Mouse (Mus musculus): Measurements from ENCODE around the gene Rbm4. TPM values are rescaled to one million over a fixed set of nuclear protein-coding genes. Genes with fewer than 3 reads are reported as not detected.
A peak's percentile ranks its signal among the peaks of the same experiment; 100 is the strongest.

Gene Rbm4
- polyA plus RNA-seq, 1 experiment from 2014 or later = 92.9 TPM

DNA sequence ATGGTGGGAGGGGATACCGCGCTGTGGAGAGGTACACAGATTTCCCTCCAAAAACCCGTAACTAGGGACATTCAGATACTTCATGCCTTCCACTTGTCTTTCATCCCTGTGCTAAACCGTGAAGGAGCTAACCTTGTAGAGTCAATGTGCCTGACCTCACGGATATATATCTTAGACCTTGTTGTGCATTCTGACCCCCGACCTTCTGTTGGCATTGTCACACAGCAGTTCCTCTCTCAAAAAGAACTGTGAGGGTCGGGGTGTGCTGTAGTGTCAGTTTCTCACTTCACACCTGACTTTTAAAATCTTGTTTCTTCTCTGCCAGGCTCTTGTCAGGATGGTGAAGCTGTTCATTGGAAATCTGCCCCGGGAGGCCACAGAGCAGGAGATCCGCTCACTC lies 36.8 kb downstream of the Rbm4 start:
- Histone ChIP-seq H3K4me3 (ENCODE audit: low read depth, low read length) (peak overlapping the region; percentile 71), H3K4me1 (ENCODE audit: control insufficient read depth, insufficient read depth, low read length) (no peaks in the 10 kb centered on the region), H3K27me3 (ENCODE audit: control insufficient read depth, insufficient read depth, low read length) (no peaks in the 10 kb centered on the region), H3K9ac (replicated peaks; ENCODE audit: low read length) (peak overlapping the region; percentile 92), H3K27ac (replicated peaks; ENCODE audit: low read depth, low read length) (peak overlapping the region; percentile 92), H3K4me2 (ENCODE audit: low read depth, low read length) (peak overlapping the region; percentile 68), H3K9me3 (replicated peaks; ENCODE audit: control insufficient read depth, low read length) (no peaks in the 10 kb centered on the region), H3K36me3 (replicated peaks; ENCODE audit: control insufficient read depth, insufficient read depth, low read depth, low read length) (peaks cover under 1% of the 10 kb centered on the region)
- DNase-seq (ENCODE audit: low spot score) (no peak), ATAC-seq (replicated peaks; ENCODE audit: insufficient number of reproducible peaks, low FRiP score, low TSS enrichment, low read depth) (peak; percentile 6; the same call in 1 of the 2 replicates)
- WGBS = 12% methylated on average over 9 of the region's 9 CpGs

DNA sequence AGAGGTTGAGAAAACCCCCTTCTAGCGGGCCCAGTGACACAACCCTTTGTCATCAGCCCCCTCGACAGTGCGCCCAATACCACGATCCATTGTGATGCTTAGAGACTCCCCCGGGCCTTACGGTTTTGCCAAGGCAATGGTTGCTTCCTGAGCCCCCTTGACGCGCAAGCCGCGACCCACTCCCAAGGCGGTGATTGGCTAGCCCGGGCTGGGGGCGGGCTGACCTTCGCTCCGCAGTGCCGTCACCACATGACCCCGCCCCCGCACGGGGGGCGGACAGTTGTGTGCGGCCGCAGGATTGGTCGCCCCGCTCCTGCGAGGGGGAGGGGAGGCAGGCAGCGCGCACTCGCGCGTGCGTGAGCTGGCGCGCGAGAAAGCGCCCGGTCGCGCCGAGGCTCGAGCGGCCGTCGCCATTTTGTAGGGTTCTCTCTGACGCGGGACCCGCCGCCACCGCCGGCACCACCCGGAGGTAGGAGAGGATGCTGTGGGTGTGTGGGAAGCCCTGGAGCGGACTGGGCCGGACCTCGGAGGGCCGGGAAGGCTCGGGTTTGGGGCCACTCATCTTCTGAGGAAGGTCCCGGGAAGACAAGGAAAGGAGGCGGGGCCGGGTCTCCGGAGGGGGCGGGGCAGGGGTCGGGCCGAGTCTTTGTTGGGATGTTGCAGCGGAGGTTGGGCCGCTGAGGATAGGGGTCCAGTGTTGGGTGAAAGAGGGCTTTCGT lies 37.3 kb downstream of the Rbm4 start, which contains the start of gene Rbm4b:
Gene Rbm4b (plus strand): TSS at position 305 of the 719 bp plus-strand sequence.
- no peaks in the 10 kb centered on the region for H3K9me3 ChIP-seq (replicated peaks; ENCODE audit: control insufficient read depth, low read length)
- H3K4me1 ChIP-seq (ENCODE audit: control insufficient read depth, insufficient read depth, low read length) = no peaks in the 10 kb centered on the region
- peak within 1 kb of the TSS; percentile 68 for H3K4me2 ChIP-seq (ENCODE audit: low read depth, low read length)
- WGBS = under 1% methylated on average over 65 of the region's 65 CpGs
- ATAC-seq (replicated peaks; ENCODE audit: insufficient number of reproducible peaks, low FRiP score, low TSS enrichment, low read depth) (peak; percentile 93), DNase-seq (ENCODE audit: low spot score) (peak; percentile 100)
- H3K9ac ChIP-seq (replicated peaks; ENCODE audit: low read length) = peak within 1 kb of the TSS; percentile 92
- H3K27me3 ChIP-seq (ENCODE audit: control insufficient read depth, insufficient read depth, low read length) = no peaks in the 10 kb centered on the region
- peak within 1 kb of the TSS; percentile 71 for H3K4me3 ChIP-seq (ENCODE audit: low read depth, low read length)
- no peaks in the 10 kb centered on the region; the same call in 1 of the 2 replicates for H3K36me3 ChIP-seq (replicated peaks; ENCODE audit: control insufficient read depth, insufficient read depth, low read depth, low read length)
- H3K27ac ChIP-seq (replicated peaks; ENCODE audit: low read depth, low read length) = peak within 1 kb of the TSS; percentile 92

DNA sequence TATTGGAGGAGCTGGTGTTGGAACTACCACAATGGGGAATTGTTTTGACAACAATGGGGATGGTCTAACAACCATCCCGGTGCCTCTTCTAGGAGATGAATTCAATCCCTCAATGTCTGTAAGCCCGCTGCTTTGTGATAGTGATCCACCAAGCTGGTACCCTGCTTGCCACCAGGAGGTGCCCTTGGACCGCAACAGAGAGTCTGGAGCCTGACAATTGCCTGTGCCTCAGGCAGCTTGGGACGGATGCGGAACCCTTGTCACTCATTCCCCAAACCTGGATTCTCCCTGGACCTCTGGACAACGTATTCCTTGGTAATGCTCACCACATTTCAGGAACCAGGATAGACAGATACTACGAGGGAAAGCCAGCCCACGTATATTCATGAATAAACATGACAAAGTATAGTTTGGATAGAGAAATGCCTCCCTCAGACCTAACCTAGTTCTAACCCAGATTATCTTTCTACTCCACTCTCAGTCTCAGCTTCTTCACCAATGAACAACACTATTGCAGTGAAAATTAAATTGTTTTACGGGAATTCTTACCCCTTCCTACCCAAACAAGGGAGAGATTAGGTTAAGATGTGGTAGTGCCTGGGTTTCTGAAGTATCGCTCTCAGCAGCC lies 38.0 kb downstream of the Rbm4 start:
- H3K4me1 ChIP-seq (ENCODE audit: control insufficient read depth, insufficient read depth, low read length) = no peaks in the 10 kb centered on the region
- H3K27me3 ChIP-seq (ENCODE audit: control insufficient read depth, insufficient read depth, low read length) = no peaks in the 10 kb centered on the region
- ATAC-seq (replicated peaks; ENCODE audit: insufficient number of reproducible peaks, low FRiP score, low TSS enrichment, low read depth) = peak; percentile 60
- H3K36me3 ChIP-seq (replicated peaks; ENCODE audit: control insufficient read depth, insufficient read depth, low read depth, low read length) = no peaks in the 10 kb centered on the region; the same call in 1 of the 2 replicates
- 0% methylated on average over 10 of the region's 10 CpGs for WGBS
- H3K4me2 ChIP-seq (ENCODE audit: low read depth, low read length) = peak overlapping the region; percentile 51
- peak overlapping the region; percentile 57 for H3K9ac ChIP-seq (replicated peaks; ENCODE audit: low read length)
- H3K27ac ChIP-seq (replicated peaks; ENCODE audit: low read depth, low read length) = peak overlapping the region; percentile 92
- peak; percentile 91 for DNase-seq (ENCODE audit: low spot score)
- no peaks in the 10 kb centered on the region for H3K9me3 ChIP-seq (replicated peaks; ENCODE audit: control insufficient read depth, low read length)
- peak overlapping the region; percentile 71 for H3K4me3 ChIP-seq (ENCODE audit: low read depth, low read length)

DNA sequence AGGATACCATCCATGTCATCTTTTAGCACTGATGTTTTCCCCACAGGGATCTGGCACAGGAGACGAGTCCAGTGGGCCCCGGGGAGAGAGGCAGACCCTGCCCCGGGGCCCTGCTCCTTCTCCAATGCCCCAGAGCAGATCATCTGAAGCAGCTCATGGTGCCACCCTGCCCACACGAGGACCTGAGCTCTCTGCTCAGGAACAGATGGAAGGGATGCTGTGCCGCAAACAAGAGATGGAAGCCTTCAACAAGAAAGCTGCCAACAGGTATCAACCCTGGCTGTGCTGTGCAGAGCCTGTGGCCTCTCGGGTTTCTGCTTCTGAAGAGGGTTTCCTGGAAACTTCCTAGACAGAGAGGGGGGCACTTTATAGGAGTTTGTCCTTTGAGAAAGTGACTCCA lies 43.7 kb downstream of the Rbm4 start:
- Histone ChIP-seq H3K27ac (replicated peaks; ENCODE audit: low read depth, low read length) (no peak overlapping the region), H3K4me3 (ENCODE audit: low read depth, low read length) (no peak overlapping the region), H3K27me3 (ENCODE audit: control insufficient read depth, insufficient read depth, low read length) (no peaks in the 10 kb centered on the region), H3K9me3 (replicated peaks; ENCODE audit: control insufficient read depth, low read length) (no peaks in the 10 kb centered on the region), H3K4me2 (ENCODE audit: low read depth, low read length) (no peak overlapping the region), H3K36me3 (replicated peaks; ENCODE audit: control insufficient read depth, insufficient read depth, low read depth, low read length) (no peaks in the 10 kb centered on the region), H3K9ac (replicated peaks; ENCODE audit: low read length) (no peak overlapping the region), H3K4me1 (ENCODE audit: control insufficient read depth, insufficient read depth, low read length) (no peaks in the 10 kb centered on the region)
- DNase-seq (ENCODE audit: low spot score) = no peak
- no peak for ATAC-seq (replicated peaks; ENCODE audit: insufficient number of reproducible peaks, low FRiP score, low TSS enrichment, low read depth)
- 84% methylated on average over 6 of the region's 6 CpGs for WGBS

DNA sequence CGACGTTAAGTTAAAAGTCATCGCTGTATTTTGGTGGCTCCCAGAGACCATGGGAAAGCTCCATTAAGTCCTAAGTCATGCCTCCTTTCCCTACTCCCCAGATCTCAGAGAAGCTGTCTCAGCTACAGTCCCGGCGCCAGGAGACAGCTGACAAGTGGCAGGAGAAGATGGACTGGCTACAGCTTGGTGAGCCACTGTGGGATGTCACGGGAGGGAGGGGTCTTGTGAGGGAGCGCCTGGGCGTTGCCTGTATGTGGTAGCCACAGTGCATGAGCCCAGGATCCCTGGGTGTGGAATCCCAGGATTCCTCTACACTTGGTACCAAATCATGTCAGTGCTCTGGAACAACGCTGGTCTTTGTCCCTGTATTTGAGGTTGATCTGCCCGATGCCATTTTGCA lies 45.2 kb downstream of the Rbm4 start:
- H3K4me3 ChIP-seq (ENCODE audit: low read depth, low read length) = no peak overlapping the region
- DNase-seq (ENCODE audit: low spot score) = no peak
- ATAC-seq (replicated peaks; ENCODE audit: insufficient number of reproducible peaks, low FRiP score, low TSS enrichment, low read depth) = no peak
- no peaks in the 10 kb centered on the region for H3K36me3 ChIP-seq (replicated peaks; ENCODE audit: control insufficient read depth, insufficient read depth, low read depth, low read length)
- 89% methylated on average over 10 of the region's 10 CpGs for WGBS
- no peak overlapping the region for H3K9ac ChIP-seq (replicated peaks; ENCODE audit: low read length)
- no peaks in the 10 kb centered on the region for H3K9me3 ChIP-seq (replicated peaks; ENCODE audit: control insufficient read depth, low read length)
- H3K4me1 ChIP-seq (ENCODE audit: control insufficient read depth, insufficient read depth, low read length) = no peaks in the 10 kb centered on the region
- no peak overlapping the region for H3K27ac ChIP-seq (replicated peaks; ENCODE audit: low read depth, low read length)
- H3K27me3 ChIP-seq (ENCODE audit: control insufficient read depth, insufficient read depth, low read length) = no peaks in the 10 kb centered on the region
- H3K4me2 ChIP-seq (ENCODE audit: low read depth, low read length) = no peak overlapping the region

DNA sequence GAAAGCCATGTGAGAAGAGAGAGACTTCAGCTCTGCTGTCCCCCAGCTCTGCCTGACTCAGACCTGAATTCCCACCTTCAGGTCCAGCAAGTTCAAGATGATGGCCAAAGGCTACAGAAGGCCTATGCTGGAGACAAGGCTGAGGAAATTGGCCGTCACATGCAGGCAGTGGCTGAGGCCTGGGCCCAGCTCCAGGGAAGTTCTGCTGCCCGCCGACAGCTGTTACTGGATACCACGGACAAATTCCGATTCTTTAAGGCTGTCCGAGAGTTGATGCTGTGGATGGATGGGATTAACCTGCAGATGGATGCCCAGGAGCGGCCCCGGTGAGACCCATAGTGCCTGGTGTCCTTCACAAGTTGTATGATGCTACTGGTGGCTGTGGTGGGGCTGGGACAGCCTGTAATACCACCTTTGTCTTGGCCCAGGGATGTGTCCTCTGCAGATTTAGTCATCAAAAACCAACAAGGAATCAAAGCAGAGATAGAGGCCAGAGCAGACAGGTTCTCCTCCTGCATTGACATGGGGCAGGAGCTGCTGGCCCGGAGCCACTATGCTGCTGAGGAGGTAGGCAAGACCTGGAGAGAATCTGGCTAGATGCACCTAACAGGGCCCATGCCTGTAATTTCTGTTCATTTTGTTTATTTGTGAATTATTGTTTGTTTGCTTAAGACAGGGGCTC lies 45.9 kb downstream of the Rbm4 start:
- H3K4me2 ChIP-seq (ENCODE audit: low read depth, low read length) = no peak overlapping the region
- ATAC-seq (replicated peaks; ENCODE audit: insufficient number of reproducible peaks, low FRiP score, low TSS enrichment, low read depth) (no peak), DNase-seq (ENCODE audit: low spot score) (no peak)
- H3K27ac ChIP-seq (replicated peaks; ENCODE audit: low read depth, low read length) = no peak overlapping the region
- H3K36me3 ChIP-seq (replicated peaks; ENCODE audit: control insufficient read depth, insufficient read depth, low read depth, low read length) = no peaks in the 10 kb centered on the region
- no peaks in the 10 kb centered on the region for H3K9me3 ChIP-seq (replicated peaks; ENCODE audit: control insufficient read depth, low read length)
- 88% methylated on average over 9 of the region's 9 CpGs for WGBS
- H3K4me1 ChIP-seq (ENCODE audit: control insufficient read depth, insufficient read depth, low read length) = no peaks in the 10 kb centered on the region
- H3K4me3 ChIP-seq (ENCODE audit: low read depth, low read length) = no peak overlapping the region
- no peaks in the 10 kb centered on the region for H3K27me3 ChIP-seq (ENCODE audit: control insufficient read depth, insufficient read depth, low read length)
- no peak overlapping the region for H3K9ac ChIP-seq (replicated peaks; ENCODE audit: low read length)

DNA sequence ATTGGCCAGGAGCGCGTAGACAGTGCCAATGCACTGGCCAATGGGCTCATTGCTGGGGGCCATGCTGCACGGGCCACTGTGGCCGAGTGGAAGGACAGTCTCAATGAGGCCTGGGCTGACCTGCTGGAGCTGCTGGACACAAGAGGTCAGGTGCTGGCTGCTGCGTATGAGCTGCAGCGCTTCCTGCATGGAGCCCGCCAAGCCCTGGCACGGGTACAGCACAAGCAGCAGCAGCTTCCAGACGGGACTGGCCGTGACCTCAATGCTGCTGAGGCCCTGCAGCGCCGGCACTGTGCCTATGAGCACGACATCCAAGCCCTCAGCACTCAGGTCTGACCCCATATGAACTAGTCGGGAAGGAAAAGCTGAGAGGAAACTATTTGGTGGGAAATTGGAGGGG lies 47.1 kb downstream of the Rbm4 start:
- no peak for ATAC-seq (replicated peaks; ENCODE audit: insufficient number of reproducible peaks, low FRiP score, low TSS enrichment, low read depth)

DNA sequence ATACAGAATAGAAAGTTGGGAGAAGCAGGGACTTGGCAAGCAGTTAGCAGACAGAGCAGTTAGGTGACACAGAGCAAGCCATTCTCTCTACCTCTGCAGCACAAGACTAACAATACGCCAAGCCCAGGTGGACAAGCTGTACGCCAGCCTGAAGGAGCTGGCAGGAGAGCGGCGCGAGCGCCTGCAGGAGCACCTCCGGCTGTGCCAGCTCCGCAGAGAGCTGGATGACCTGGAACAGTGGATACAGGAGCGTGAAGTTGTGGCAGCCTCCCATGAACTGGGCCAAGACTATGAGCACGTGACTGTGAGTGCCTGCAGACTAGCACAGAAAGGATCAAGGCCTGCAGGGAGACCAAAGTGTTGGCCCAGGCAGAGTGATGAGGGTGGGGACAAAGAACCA lies 48.0 kb downstream of the Rbm4 start:
- no peak overlapping the region for H3K4me3 ChIP-seq (ENCODE audit: low read depth, low read length)
- no peaks in the 10 kb centered on the region for H3K27me3 ChIP-seq (ENCODE audit: control insufficient read depth, insufficient read depth, low read length)
- ATAC-seq (replicated peaks; ENCODE audit: insufficient number of reproducible peaks, low FRiP score, low TSS enrichment, low read depth) (no peak), DNase-seq (ENCODE audit: low spot score) (no peak)
- 91% methylated on average over 10 of the region's 10 CpGs for WGBS
- no peak overlapping the region for H3K9ac ChIP-seq (replicated peaks; ENCODE audit: low read length)
- no peak overlapping the region for H3K4me2 ChIP-seq (ENCODE audit: low read depth, low read length)
- H3K9me3 ChIP-seq (replicated peaks; ENCODE audit: control insufficient read depth, low read length) = no peaks in the 10 kb centered on the region
- no peak overlapping the region for H3K27ac ChIP-seq (replicated peaks; ENCODE audit: low read depth, low read length)
- no peaks in the 10 kb centered on the region for H3K4me1 ChIP-seq (ENCODE audit: control insufficient read depth, insufficient read depth, low read length)
- H3K36me3 ChIP-seq (replicated peaks; ENCODE audit: control insufficient read depth, insufficient read depth, low read depth, low read length) = no peaks in the 10 kb centered on the region

More for the DNA sequence above, 47.1 kb downstream of the Rbm4 start:
- no peaks in the 10 kb centered on the region for H3K4me1 ChIP-seq (ENCODE audit: control insufficient read depth, insufficient read depth, low read length)
- no peaks in the 10 kb centered on the region for H3K9me3 ChIP-seq (replicated peaks; ENCODE audit: control insufficient read depth, low read length)
- no peak overlapping the region for H3K27ac ChIP-seq (replicated peaks; ENCODE audit: low read depth, low read length)
- H3K27me3 ChIP-seq (ENCODE audit: control insufficient read depth, insufficient read depth, low read length) = no peaks in the 10 kb centered on the region
- no peak overlapping the region for H3K4me2 ChIP-seq (ENCODE audit: low read depth, low read length)
- WGBS = 82% methylated on average over 14 of the region's 14 CpGs
- no peaks in the 10 kb centered on the region for H3K36me3 ChIP-seq (replicated peaks; ENCODE audit: control insufficient read depth, insufficient read depth, low read depth, low read length)
- no peak overlapping the region for H3K4me3 ChIP-seq (ENCODE audit: low read depth, low read length)
- H3K9ac ChIP-seq (replicated peaks; ENCODE audit: low read length) = no peak overlapping the region
- DNase-seq (ENCODE audit: low spot score) = no peak
